Mouse (Mus musculus): ENCODE measurements around the gene Gmds. TPM values are rescaled to one million over a fixed set of nuclear protein-coding genes. Genes with fewer than 3 reads are reported as not detected.

Gene Gmds
- polyA plus RNA-seq, 1 experiment from 2014 or later, result 35.6 TPM

DNA sequence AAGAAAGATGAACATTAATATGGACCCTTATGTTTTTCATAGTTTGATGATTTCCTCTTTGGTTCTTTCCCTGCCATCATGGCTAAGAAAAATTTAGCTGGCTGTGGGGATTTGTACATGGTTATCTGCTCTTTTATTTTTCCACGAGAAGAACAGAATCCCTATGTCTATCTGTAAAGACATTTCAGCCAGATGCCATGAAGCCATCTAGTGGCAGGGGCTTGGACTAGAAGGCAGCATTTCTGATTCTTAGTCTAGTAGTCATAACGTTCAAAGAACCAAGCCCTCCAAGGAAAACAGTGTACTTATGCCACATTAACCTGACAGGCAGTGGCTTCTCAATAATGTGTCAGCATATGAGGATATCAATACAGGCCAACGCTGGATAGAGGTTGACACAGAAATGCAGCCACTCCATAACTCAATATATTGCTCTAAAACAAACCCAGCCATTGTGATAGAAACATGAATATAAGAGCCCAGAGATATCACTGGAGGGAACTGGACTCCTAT lies 510.7 kb downstream of the Gmds start:
- Histone ChIP-seq H3K27ac (replicated peaks; ENCODE audit: low read depth, low read length) (no peak overlapping the region), H3K36me3 (replicated peaks; ENCODE audit: control insufficient read depth, insufficient read depth, low read depth, low read length) (no peaks in the 10 kb centered on the region), H3K4me3 (ENCODE audit: low read depth, low read length) (no peak overlapping the region), H3K9ac (replicated peaks; ENCODE audit: low read length) (no peak overlapping the region), H3K9me3 (replicated peaks; ENCODE audit: control insufficient read depth, low read length) (no peaks in the 10 kb centered on the region), H3K4me2 (ENCODE audit: low read depth, low read length) (no peak overlapping the region), H3K27me3 (ENCODE audit: control insufficient read depth, insufficient read depth, low read length) (no peaks in the 10 kb centered on the region), H3K4me1 (ENCODE audit: control insufficient read depth, insufficient read depth, low read length) (no peaks in the 10 kb centered on the region)
- DNase-seq (ENCODE audit: low spot score), result no peak
- WGBS, result 56% methylated on average over 3 of the region's 3 CpGs
- ATAC-seq (replicated peaks; ENCODE audit: insufficient number of reproducible peaks, low FRiP score, low TSS enrichment, low read depth), result no peak

DNA sequence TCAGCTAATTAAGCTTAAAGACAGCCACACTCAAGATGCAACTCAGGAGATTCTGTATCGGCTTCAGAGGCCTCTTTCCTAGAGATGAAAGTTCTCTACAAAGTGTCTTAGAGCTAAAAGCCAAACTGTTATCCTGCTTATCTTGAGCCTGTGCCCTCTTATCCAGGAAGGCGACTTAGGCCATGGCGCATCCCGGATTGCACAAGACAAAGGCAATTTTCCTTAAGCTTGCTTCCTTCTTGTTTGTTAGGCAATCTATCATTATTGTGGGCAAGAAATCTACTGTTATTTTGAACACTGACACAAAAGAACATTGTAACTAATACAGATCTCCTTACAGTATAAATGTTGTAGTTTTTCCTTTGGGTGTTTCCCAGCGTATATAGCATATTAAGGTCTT lies 511.4 kb downstream of the Gmds start:
- Histone ChIP-seq H3K27ac (replicated peaks; ENCODE audit: low read depth, low read length) (no peak overlapping the region), H3K4me3 (ENCODE audit: low read depth, low read length) (no peak overlapping the region), H3K9me3 (replicated peaks; ENCODE audit: control insufficient read depth, low read length) (no peaks in the 10 kb centered on the region), H3K27me3 (ENCODE audit: control insufficient read depth, insufficient read depth, low read length) (no peaks in the 10 kb centered on the region), H3K4me1 (ENCODE audit: control insufficient read depth, insufficient read depth, low read length) (no peaks in the 10 kb centered on the region; the same call in 1 of the 2 replicates), H3K4me2 (ENCODE audit: low read depth, low read length) (no peak overlapping the region), H3K36me3 (replicated peaks; ENCODE audit: control insufficient read depth, insufficient read depth, low read depth, low read length) (no peaks in the 10 kb centered on the region), H3K9ac (replicated peaks; ENCODE audit: low read length) (no peak overlapping the region)
- WGBS, result 76% methylated on average over 5 of the region's 5 CpGs
- DNase-seq (ENCODE audit: low spot score) (no peak), ATAC-seq (replicated peaks; ENCODE audit: insufficient number of reproducible peaks, low FRiP score, low TSS enrichment, low read depth) (no peak)

DNA sequence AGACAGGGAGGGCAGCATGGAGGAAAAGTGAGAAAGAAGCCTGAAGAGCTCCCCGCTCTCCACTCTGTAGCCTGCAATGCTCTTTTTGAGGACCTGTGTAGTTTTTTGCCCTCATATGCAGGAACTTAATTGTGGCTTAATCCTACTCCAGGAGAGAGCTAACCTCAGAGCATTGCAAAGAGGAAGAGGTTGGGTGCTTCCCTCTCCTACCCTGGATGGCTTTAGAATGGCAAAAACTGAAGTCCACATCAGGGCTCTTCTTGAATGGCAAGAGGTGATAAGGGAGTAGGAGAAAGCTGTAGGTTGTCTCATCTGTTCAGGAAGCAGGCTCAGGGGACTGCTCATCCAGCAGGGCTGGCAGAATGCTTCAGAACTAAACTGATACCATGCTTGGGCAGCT lies 513.4 kb downstream of the Gmds start:
- H3K4me3 ChIP-seq (ENCODE audit: low read depth, low read length), result no peak overlapping the region
- no peak overlapping the region for H3K4me2 ChIP-seq (ENCODE audit: low read depth, low read length)
- no peaks in the 10 kb centered on the region for H3K36me3 ChIP-seq (replicated peaks; ENCODE audit: control insufficient read depth, insufficient read depth, low read depth, low read length)
- 90% methylated on average over 1 of the region's 1 CpGs for WGBS
- ATAC-seq (replicated peaks; ENCODE audit: insufficient number of reproducible peaks, low FRiP score, low TSS enrichment, low read depth) (no peak), DNase-seq (ENCODE audit: low spot score) (no peak)
- H3K9ac ChIP-seq (replicated peaks; ENCODE audit: low read length), result no peak overlapping the region
- H3K27ac ChIP-seq (replicated peaks; ENCODE audit: low read depth, low read length), result no peak overlapping the region
- H3K4me1 ChIP-seq (ENCODE audit: control insufficient read depth, insufficient read depth, low read length), result peaks cover 2% of the 10 kb centered on the region; the same call in 1 of the 2 replicates
- H3K27me3 ChIP-seq (ENCODE audit: control insufficient read depth, insufficient read depth, low read length), result no peaks in the 10 kb centered on the region
- H3K9me3 ChIP-seq (replicated peaks; ENCODE audit: control insufficient read depth, low read length), result no peaks in the 10 kb centered on the region

DNA sequence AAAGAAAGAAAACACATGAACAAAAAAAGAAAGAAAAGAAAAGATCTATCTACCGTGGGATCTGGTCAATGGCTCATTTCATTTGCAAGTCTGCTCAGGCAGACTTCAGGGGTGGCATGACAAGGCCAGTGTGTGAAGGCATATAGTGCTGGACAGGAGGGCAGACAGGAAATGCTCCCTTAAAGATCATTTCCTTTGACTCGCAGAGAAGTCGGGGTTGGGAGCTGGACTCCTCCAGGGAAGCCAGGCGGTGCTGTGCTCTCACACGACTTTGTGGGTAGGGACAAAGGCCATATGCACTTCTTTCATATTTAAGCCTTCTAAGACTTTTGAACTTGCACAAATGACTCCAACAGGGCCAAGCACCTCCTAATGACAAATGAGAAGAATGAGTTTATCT lies 515.2 kb downstream of the Gmds start:
- no peak for DNase-seq (ENCODE audit: low spot score)
- peaks cover 3% of the 10 kb centered on the region; the same call in 1 of the 2 replicates for H3K27me3 ChIP-seq (ENCODE audit: control insufficient read depth, insufficient read depth, low read length)

DNA sequence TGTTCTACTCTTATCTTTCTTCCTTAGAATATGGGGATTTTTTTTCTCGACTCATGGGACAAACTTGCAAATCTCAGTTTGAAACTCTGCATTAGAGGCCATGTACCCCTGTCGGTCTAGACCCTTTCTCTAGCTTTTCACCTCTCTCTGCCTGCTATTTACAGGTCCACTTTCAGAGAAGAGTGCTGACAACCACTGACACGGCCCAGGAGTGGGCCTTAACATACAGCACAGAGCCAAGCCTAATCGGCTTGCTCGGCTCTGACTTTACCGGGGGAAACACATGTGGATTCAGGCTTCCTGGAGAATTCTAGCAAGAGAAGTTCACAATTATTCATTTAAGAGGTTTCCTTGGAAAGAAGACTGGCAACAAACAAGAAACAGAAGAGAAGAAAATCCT lies 517.5 kb downstream of the Gmds start:
- Histone ChIP-seq H3K9me3 (replicated peaks; ENCODE audit: control insufficient read depth, low read length) (no peaks in the 10 kb centered on the region), H3K27me3 (ENCODE audit: control insufficient read depth, insufficient read depth, low read length) (peaks cover 8% of the 10 kb centered on the region; the same call in 1 of the 2 replicates), H3K4me2 (ENCODE audit: low read depth, low read length) (peak overlapping the region; percentile 45), H3K9ac (replicated peaks; ENCODE audit: low read length) (peak overlapping the region; percentile 37), H3K4me3 (ENCODE audit: low read depth, low read length) (peak overlapping the region; percentile 21; the same call in 1 of the 2 replicates), H3K27ac (replicated peaks; ENCODE audit: low read depth, low read length) (no peak overlapping the region), H3K36me3 (replicated peaks; ENCODE audit: control insufficient read depth, insufficient read depth, low read depth, low read length) (no peaks in the 10 kb centered on the region), H3K4me1 (ENCODE audit: control insufficient read depth, insufficient read depth, low read length) (peaks cover 9% of the 10 kb centered on the region)
- ATAC-seq (replicated peaks; ENCODE audit: insufficient number of reproducible peaks, low FRiP score, low TSS enrichment, low read depth) (no peak), DNase-seq (ENCODE audit: low spot score) (peak; percentile 32)
- WGBS, result 15% methylated on average over 6 of the region's 6 CpGs

More for the DNA sequence above, 515.2 kb downstream of the Gmds start:
- H3K9me3 ChIP-seq (replicated peaks; ENCODE audit: control insufficient read depth, low read length), result no peaks in the 10 kb centered on the region
- H3K9ac ChIP-seq (replicated peaks; ENCODE audit: low read length), result no peak overlapping the region
- H3K4me1 ChIP-seq (ENCODE audit: control insufficient read depth, insufficient read depth, low read length), result peaks cover 5% of the 10 kb centered on the region
- no peak overlapping the region for H3K4me3 ChIP-seq (ENCODE audit: low read depth, low read length)
- no peak overlapping the region for H3K4me2 ChIP-seq (ENCODE audit: low read depth, low read length)
- ATAC-seq (replicated peaks; ENCODE audit: insufficient number of reproducible peaks, low FRiP score, low TSS enrichment, low read depth), result no peak
- H3K36me3 ChIP-seq (replicated peaks; ENCODE audit: control insufficient read depth, insufficient read depth, low read depth, low read length), result no peaks in the 10 kb centered on the region
- WGBS, result 11% methylated on average over 5 of the region's 5 CpGs
- no peak overlapping the region for H3K27ac ChIP-seq (replicated peaks; ENCODE audit: low read depth, low read length)

DNA sequence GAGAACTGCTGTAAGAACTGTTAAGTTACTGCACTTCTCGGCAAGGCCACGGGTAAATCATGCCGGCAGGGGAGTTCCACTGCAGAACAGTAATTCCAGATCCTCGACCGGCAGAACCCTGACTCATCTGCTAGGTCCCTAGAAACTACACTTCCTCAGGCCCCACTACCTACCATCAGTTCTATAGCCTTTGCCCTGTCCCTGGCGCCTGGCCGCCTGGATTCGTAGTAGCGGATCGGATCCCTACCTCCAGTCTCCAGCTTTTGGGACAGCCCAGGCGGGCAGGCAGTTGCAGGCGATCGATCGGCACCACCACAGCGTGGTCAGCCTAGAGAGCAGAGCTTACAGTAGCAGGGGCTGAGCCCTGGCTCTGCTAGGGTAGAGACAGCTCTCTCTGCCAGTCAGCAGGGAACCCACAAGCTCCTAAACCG lies 517.9 kb downstream of the Gmds start:
- H3K4me1 ChIP-seq (ENCODE audit: control insufficient read depth, insufficient read depth, low read length), result peaks cover 9% of the 10 kb centered on the region

DNA sequence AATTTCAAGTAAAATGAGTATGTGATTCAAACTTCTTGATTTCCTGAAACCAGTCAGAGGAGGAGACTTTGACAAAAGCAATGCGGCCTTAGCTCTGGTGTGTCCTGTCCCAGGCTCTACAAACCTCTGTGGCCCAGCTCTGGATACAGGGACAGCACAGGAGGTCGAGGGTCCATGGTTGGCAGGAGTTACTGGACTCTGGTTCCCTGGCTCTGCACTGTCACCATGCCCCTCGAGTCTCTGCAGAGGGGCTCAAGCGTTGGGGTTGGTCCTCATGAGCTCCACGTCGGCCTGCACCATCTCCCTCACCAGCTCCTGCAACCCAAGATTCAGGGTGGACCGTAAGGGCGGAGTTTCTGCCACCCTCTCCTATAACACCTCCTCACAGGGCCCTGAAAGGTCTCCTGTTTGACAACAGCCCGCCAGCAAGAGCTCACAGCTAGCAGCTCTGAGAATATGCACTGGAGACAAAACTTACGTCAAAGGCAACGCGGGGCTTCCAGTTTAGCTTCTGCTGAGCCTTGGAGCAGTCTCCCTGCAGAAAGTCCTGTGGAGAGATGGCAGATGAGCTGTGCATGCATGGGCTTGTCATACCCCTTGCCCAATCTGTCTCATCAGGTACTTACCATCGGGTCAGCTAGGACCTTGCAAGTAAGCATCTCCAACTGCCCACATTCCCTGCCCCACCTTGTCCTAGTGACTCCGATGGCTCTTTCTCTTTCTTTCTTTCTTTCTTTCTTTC lies 518.7 kb downstream of the Gmds start:
- Histone ChIP-seq H3K27ac (replicated peaks; ENCODE audit: low read depth, low read length) (no peak overlapping the region), H3K27me3 (ENCODE audit: control insufficient read depth, insufficient read depth, low read length) (peaks cover 8% of the 10 kb centered on the region; the same call in 1 of the 2 replicates)

More for the DNA sequence above, 517.9 kb downstream of the Gmds start:
- H3K4me3 ChIP-seq (ENCODE audit: low read depth, low read length), result peak overlapping the region; percentile 21; the same call in 1 of the 2 replicates
- DNase-seq (ENCODE audit: low spot score), result peak; percentile 67
- H3K9ac ChIP-seq (replicated peaks; ENCODE audit: low read length), result peak overlapping the region; percentile 37
- no peaks in the 10 kb centered on the region for H3K9me3 ChIP-seq (replicated peaks; ENCODE audit: control insufficient read depth, low read length)
- peak overlapping the region; percentile 45 for H3K4me2 ChIP-seq (ENCODE audit: low read depth, low read length)
- whole genome bisulfite sequencing, result 2% methylated on average over 16 of the region's 16 CpGs
- no peak overlapping the region for H3K27ac ChIP-seq (replicated peaks; ENCODE audit: low read depth, low read length)
- peak; percentile 77; the same call in 1 of the 2 replicates for ATAC-seq (replicated peaks; ENCODE audit: insufficient number of reproducible peaks, low FRiP score, low TSS enrichment, low read depth)
- H3K27me3 ChIP-seq (ENCODE audit: control insufficient read depth, insufficient read depth, low read length), result peaks cover 8% of the 10 kb centered on the region; the same call in 1 of the 2 replicates
- no peaks in the 10 kb centered on the region for H3K36me3 ChIP-seq (replicated peaks; ENCODE audit: control insufficient read depth, insufficient read depth, low read depth, low read length)

DNA sequence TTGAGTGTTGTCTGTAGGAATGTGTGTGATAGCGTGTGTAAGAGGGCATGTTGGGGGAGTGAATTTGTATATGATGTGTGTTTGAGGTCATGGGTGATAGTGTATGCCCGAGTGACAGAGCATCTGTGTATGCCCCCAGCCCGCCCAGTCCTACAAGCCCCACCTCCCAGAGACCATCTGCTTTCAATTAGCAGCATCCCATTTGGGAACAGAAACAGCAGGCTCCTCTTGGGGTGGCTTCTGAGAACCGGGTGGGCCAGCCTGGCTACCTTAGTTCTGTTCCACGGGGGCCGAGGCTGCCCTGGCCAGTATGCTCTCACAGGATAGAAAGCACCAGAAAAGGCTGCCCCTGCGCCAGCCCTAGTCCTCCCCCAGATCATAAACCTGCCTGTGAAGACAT lies 520.2 kb downstream of the Gmds start:
- peaks cover 18% of the 10 kb centered on the region for H3K27me3 ChIP-seq (ENCODE audit: control insufficient read depth, insufficient read depth, low read length)
- H3K4me1 ChIP-seq (ENCODE audit: control insufficient read depth, insufficient read depth, low read length), result peaks cover 11% of the 10 kb centered on the region

More for the DNA sequence above, 518.7 kb downstream of the Gmds start:
- Histone ChIP-seq H3K4me3 (ENCODE audit: low read depth, low read length) (no peak overlapping the region), H3K36me3 (replicated peaks; ENCODE audit: control insufficient read depth, insufficient read depth, low read depth, low read length) (no peaks in the 10 kb centered on the region), H3K9me3 (replicated peaks; ENCODE audit: control insufficient read depth, low read length) (no peaks in the 10 kb centered on the region), H3K4me1 (ENCODE audit: control insufficient read depth, insufficient read depth, low read length) (peaks cover 11% of the 10 kb centered on the region), H3K9ac (replicated peaks; ENCODE audit: low read length) (no peak overlapping the region), H3K4me2 (ENCODE audit: low read depth, low read length) (no peak overlapping the region)
- 34% methylated on average over 14 of the region's 14 CpGs for WGBS
- ATAC-seq (replicated peaks; ENCODE audit: insufficient number of reproducible peaks, low FRiP score, low TSS enrichment, low read depth) (no peak), DNase-seq (ENCODE audit: low spot score) (no peak)

More for the DNA sequence above, 520.2 kb downstream of the Gmds start:
- H3K4me3 ChIP-seq (ENCODE audit: low read depth, low read length), result no peak overlapping the region
- 39% methylated on average over 7 of the region's 7 CpGs for WGBS
- DNase-seq (ENCODE audit: low spot score) (peak; percentile 70), ATAC-seq (replicated peaks; ENCODE audit: insufficient number of reproducible peaks, low FRiP score, low TSS enrichment, low read depth) (no peak; the same call in 1 of the 2 replicates)
- no peaks in the 10 kb centered on the region for H3K9me3 ChIP-seq (replicated peaks; ENCODE audit: control insufficient read depth, low read length)
- no peak overlapping the region for H3K4me2 ChIP-seq (ENCODE audit: low read depth, low read length)
- no peak overlapping the region for H3K27ac ChIP-seq (replicated peaks; ENCODE audit: low read depth, low read length)
- H3K36me3 ChIP-seq (replicated peaks; ENCODE audit: control insufficient read depth, insufficient read depth, low read depth, low read length), result no peaks in the 10 kb centered on the region
- no peak overlapping the region for H3K9ac ChIP-seq (replicated peaks; ENCODE audit: low read length)

All from embryonic facial prominence, embryonic 11.5 days (tissue).